Mouse (Mus musculus) spleen, adult 2 months (tissue): ENCODE data around the gene Rasa3.

Experiments
- CTCF ChIP-seq: fragments of 200-500 bp; IDR thresholded peaks from 2 replicates; pipeline ENCODE4 v1.5.1; 2011; ENCODE audit warnings: mild to moderate bottlenecking, inconsistent platforms; ENCODE audit not compliant: insufficient read depth, insufficient read length, insufficient replicate concordance; ENCODE audit errors: extremely low read depth
- POLR2A ChIP-seq: fragments of 200-500 bp; IDR thresholded peaks from 2 replicates; pipeline ENCODE4 v1.6.1; 2011; ENCODE audit warnings: low read depth, low read length, inconsistent platforms

DNA sequence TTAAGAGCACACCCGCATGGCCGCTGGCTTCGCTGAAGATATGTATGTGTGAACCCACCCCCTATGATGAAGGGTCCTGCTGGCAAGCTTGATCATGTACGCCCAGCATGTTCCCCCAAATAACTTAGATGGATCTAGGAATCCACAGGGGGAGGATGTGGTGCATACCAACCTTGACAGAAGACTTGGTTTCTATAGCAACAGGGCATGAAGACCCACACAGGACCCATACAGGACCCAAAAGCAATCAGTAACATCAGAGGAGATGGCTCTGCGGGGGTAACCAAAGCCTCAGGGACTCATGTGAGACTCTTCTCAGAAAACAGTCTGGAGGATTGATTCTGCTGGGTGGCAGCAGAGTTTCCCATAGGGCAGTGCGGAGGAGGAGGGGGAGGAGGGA is 86.2 kb downstream of the Rasa3 start:
- TF ChIP-seq POLR2A (no peak), CTCF (no peak)
